Mouse (Mus musculus): ENCODE results near the gene 4930562C15Rik.

DNA sequence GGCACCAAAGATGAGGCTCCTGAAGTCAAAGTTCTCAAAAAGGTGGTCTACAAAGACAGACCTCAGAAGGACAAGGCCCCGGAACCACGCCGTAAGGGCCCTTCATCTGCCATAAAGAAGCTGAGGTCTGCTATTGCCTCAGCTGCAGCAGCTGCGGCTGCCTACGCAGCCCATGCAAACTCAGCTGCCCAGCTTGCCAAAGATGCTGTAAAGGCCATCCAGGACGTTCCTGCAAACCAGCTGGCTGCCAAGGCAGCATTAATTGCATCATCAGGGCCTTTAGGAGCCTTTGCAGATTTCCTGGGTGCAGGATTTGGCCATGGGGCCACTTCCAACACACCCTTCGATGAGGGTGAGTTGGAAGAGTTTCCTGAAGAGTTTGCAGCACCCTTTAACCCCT lies 15.1 kb downstream of the 4930562C15Rik start:
- TF ChIP-seq CTCF (IDR thresholded peaks at IDR 0.05; ENCODE audit: insufficient read depth, low read depth, low read length) (no peak), POLR2A (IDR thresholded peaks at IDR 0.05; ENCODE audit: insufficient read depth, low read depth, low read length) (no peak)

Measured in olfactory bulb, adult 2 months (tissue).